Mouse (Mus musculus): ENCODE results near the gene Gucy2d.

DNA sequence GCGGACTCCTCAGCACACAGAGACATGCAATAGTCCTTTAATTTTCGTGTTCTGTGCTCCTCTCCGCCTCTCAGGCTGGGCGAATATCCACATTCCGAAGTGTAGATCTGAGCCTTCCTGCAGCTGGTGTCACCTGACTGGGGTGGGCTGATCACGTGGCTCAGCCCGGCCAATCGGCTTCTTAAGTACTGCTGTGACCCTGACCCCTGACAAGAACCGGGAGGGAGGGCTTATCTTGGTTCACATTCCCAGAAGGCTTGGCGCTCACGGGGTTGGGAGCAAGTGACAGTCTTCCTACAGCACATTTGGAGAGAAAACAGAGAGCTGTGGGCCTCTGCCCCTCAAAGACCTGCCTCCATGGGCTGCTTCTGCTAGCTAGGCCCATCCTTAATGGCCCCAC lies 16.7 kb upstream of the Gucy2d start:
- TF ChIP-seq EP300 (IDR thresholded peaks at IDR 0.05; ENCODE audit: low read depth in 1 of 2, low read length in 2 of 2): no peak
- no peak for TF ChIP-seq CTCF (IDR thresholded peaks at IDR 0.05 in 2 of 3, conservative IDR thresholded peaks at IDR 0.05 in 1 of 3; ENCODE audit: control insufficient read depth in 1 of 3, insufficient read depth in 1 of 3, low read depth in 2 of 3, low read length in 3 of 3, poor library complexity in 1 of 3, severe bottlenecking in 1 of 3)
